Mouse (Mus musculus) heart, postnatal 36 days (tissue): ENCODE measurements around the gene Ccl27a. TPM values are rescaled to one million over a fixed set of nuclear protein-coding genes. Genes with fewer than 3 reads are reported as not detected.

Experiments
- DNase-seq, 2 experiments: peaks; one replicate each; pipeline ENCODE4 v3.0.0; 2021 to 2022
- intact Hi-C: fragments of 180-260 bp; cut with DNase I; formaldehyde crosslinking; loops from one replicate; pipeline ENCODE4 v1.15.1; 2025
- total RNA-seq, 2 experiments: library from RNA; stranded (reverse); gene quantifications; 2 replicates each; pipeline ENCODE4 v1.2.3; 2021

Gene Ccl27a
- total RNA-seq, 2 experiments from 2014 or later, result 19.1 to 19.4 TPM

GRCm38 (mm10) chr4:41756440-41756839, 17.6 kb downstream of the Ccl27a start:
- DNase-seq, result no peak
- intact Hi-C loops, result no loop called here

GRCm38 (mm10) chr4:41755338-41756305, 18.4 kb downstream of the Ccl27a start, which contains the start of gene Sigmar1:
Gene Sigmar1 (minus strand): TSS chr4:41756157.
- intact Hi-C loops, result loop anchor here (2.0 kb wide), 1 partner anchor 19 kb away; the partner anchor contains the start of gene Ccl27a
- DNase-seq, result peak; percentile 84 to 89

GRCm38 (mm10) chr4:41754797-41755337, 19.2 kb downstream of the Ccl27a start, which contains the start of gene Galt:
Gene Galt (plus strand): TSS chr4:41755228.
- no peak for DNase-seq
- intact Hi-C loops, result loop anchor here (2.0 kb wide), 1 partner anchor 20 kb away; the partner anchor contains the start of gene Ccl27a

- DNase-seq, result no peak
- intact Hi-C loops, result no loop called here
Observed at GRCm38 (mm10) chr4:41745021-41745420, 29.0 kb downstream of the Ccl27a start.

GRCm38 (mm10) chr4:41744131-41744530, 29.9 kb downstream of the Ccl27a start:
- DNase-seq, result no peak
- intact Hi-C loops, result no loop called here

- peak; percentile 89 to 93 for DNase-seq
- intact Hi-C loops, result no loop called here
Observed at GRCm38 (mm10) chr4:41741158-41741560, 32.9 kb downstream of the Ccl27a start.

GRCm38 (mm10) chr4:41740380-41741157, 33.5 kb downstream of the Ccl27a start:
- peak in 1 of 2 experiments; percentile 22 for DNase-seq
- intact Hi-C loops, result no loop called here

GRCm38 (mm10) chr4:41739260-41739659, 34.8 kb downstream of the Ccl27a start:
- DNase-seq, result no peak
- intact Hi-C loops, result no loop called here

GRCm38 (mm10) chr4:41738256-41738603, 35.8 kb downstream of the Ccl27a start:
- intact Hi-C loops, result no loop called here

GRCm38 (mm10) chr4:41737602-41738255, 36.3 kb downstream of the Ccl27a start:
- peak; percentile 69 to 73 for DNase-seq
- intact Hi-C loops, result loop anchor here (1.0 kb wide), 1 partner anchor 23 kb away; no protein-coding TSS in a partner anchor

More at GRCm38 (mm10) chr4:41738256-41738603, 35.8 kb downstream of the Ccl27a start:
- DNase-seq, result no peak

GRCm38 (mm10) chr4:41731052-41731765, 42.8 kb downstream of the Ccl27a start, which contains the start of gene Arid3c:
Gene Arid3c (minus strand): TSS chr4:41731142.
- intact Hi-C loops, result no loop called here
- DNase-seq, result no peak

- DNase-seq, result no peak
- intact Hi-C loops, result no loop called here
Observed at GRCm38 (mm10) chr4:41726826-41727621, 47.0 kb downstream of the Ccl27a start.

GRCm38 (mm10) chr4:41722918-41723351, 51.1 kb downstream of the Ccl27a start, which contains the start of gene Dctn3:
Gene Dctn3 (minus strand): TSS chr4:41723170.
- intact Hi-C loops, result no loop called here
- peak; percentile 84 to 85 for DNase-seq

Other genes with a start within 250 kb of the Ccl27a start
- gene Fam219a, start 204.7 kb downstream of the Ccl27a start, total RNA-seq, result 10 to 100 TPM; 14.7 to 15.1 TPM
- 1 to 10 TPM; 2.6 to 3.7 TPM for gene Dnaic1, start 204.5 kb downstream of the Ccl27a start, total RNA-seq
- 1 to 10 TPM; 9.1 to 9.9 TPM for gene Enho, start 133.9 kb downstream of the Ccl27a start, total RNA-seq
- 1 to 10 TPM; 2.6 to 3.8 TPM for gene Cntfr, start 77.2 kb downstream of the Ccl27a start, total RNA-seq
- gene Il11ra1, start 74.3 kb downstream of the Ccl27a start, total RNA-seq, result 10 to 100 TPM; 85.5 to 91.8 TPM
- gene Rpp25l, start 60.7 kb downstream of the Ccl27a start, total RNA-seq, result 10 to 100 TPM; 31.6 to 32.3 TPM
- 10 to 100 TPM; 70.7 to 77.7 TPM for gene Dctn3, start 51.1 kb downstream of the Ccl27a start, total RNA-seq
- not detected for gene Arid3c, start 43.1 kb downstream of the Ccl27a start, total RNA-seq
- 10 to 100 TPM; 58.5 to 59.4 TPM for gene Galt, start 19.0 kb downstream of the Ccl27a start, total RNA-seq
- 10 to 100 TPM; 19.7 to 23.5 TPM for gene Sigmar1, start 18.1 kb downstream of the Ccl27a start, total RNA-seq
- gene Gm21541, start 129.4 kb upstream of the Ccl27a start, total RNA-seq, result not detected
- 1 to 10 TPM in 1 of 2 experiments, under 1 TPM in 1; 0.47 to 1.8 TPM for gene Gm20878, start 167.3 kb upstream of the Ccl27a start, total RNA-seq
- not detected for gene Fam205a4, start 191.8 kb upstream of the Ccl27a start, total RNA-seq